Mouse (Mus musculus) forebrain, embryonic 16.5 days (tissue): ENCODE data around the gene Ctnnd1. TPM values are rescaled to one million over a fixed set of nuclear protein-coding genes. Genes with fewer than 3 reads are reported as not detected.
A peak's percentile ranks its signal among the peaks of the same experiment; 100 is the strongest.

Experiments used
- ATAC-seq: fragments of 200-750 bp; cut with Nextera tagmentation; 2 replicates; pipeline ENCODE4 v1.8.0; 2017; ENCODE audit warnings: mild to moderate bottlenecking, moderate library complexity
- H3K27ac ChIP-seq: fragments of 300-500 bp; sonication (generic); 2 replicates; pipeline ENCODE4 v1.5.1; 2014; ENCODE audit warnings: low read length, control low read depth
- H3K27me3 ChIP-seq: fragments of 300-500 bp; sonication (generic); replicated peaks from 2 replicates; pipeline ENCODE4 v1.6.1; 2014; ENCODE audit warnings: low read length; ENCODE audit not compliant: control insufficient read depth, insufficient read depth
- H3K36me3 ChIP-seq: fragments of 300-500 bp; sonication (generic); 2 replicates; pipeline ENCODE4 v1.6.1; 2014; ENCODE audit not compliant: control insufficient read depth, insufficient read depth
- H3K4me1 ChIP-seq: fragments of 300-500 bp; sonication (generic); replicated peaks from 2 replicates; pipeline ENCODE4 v1.6.1; 2014; ENCODE audit warnings: low read length; ENCODE audit not compliant: control insufficient read depth, insufficient read depth
- H3K4me2 ChIP-seq: fragments of 300-500 bp; sonication (generic); 2 replicates; pipeline ENCODE4 v1.6.1; 2014; ENCODE audit warnings: mild to moderate bottlenecking, low read length, control low read depth
- H3K4me3 ChIP-seq: fragments of 300-500 bp; sonication (generic); replicated peaks from 2 replicates; pipeline ENCODE4 v1.5.1; 2014; ENCODE audit warnings: mild to moderate bottlenecking, low read length, control low read depth
- H3K9ac ChIP-seq: fragments of 300-500 bp; sonication (generic); replicated peaks from 2 replicates; pipeline ENCODE4 v1.6.1; 2014; ENCODE audit warnings: low read depth, low read length, control low read depth
- H3K9me3 ChIP-seq: fragments of 300-500 bp; sonication (generic); 2 replicates; pipeline ENCODE4 v1.6.1; 2016; ENCODE audit warnings: low read length; ENCODE audit not compliant: control insufficient read depth
- WGBS: fragments of 180-500 bp; shearing (Covaris S2); extraction: QIAGEN DNeasy Blood & Tissue Kit; methylation state at CpG from one replicate; pipeline ENCODE4 v1.1.7; 2014; 5-methylcytosine and 5-hydroxymethylcytosine counted together
- polyA plus RNA-seq: library from polyadenylated mRNA; unstranded; fragments of >200 nt; fragmentation: Nextera tagmentation; extraction: Ambion mirVana; gene quantifications from 2 replicates; pipeline ENCODE4 v1.2.1, GENCODE M21; 2015

Gene Ctnnd1
- 41.7 and 45.6 TPM in 2 replicates for polyA plus RNA-seq

DNA sequence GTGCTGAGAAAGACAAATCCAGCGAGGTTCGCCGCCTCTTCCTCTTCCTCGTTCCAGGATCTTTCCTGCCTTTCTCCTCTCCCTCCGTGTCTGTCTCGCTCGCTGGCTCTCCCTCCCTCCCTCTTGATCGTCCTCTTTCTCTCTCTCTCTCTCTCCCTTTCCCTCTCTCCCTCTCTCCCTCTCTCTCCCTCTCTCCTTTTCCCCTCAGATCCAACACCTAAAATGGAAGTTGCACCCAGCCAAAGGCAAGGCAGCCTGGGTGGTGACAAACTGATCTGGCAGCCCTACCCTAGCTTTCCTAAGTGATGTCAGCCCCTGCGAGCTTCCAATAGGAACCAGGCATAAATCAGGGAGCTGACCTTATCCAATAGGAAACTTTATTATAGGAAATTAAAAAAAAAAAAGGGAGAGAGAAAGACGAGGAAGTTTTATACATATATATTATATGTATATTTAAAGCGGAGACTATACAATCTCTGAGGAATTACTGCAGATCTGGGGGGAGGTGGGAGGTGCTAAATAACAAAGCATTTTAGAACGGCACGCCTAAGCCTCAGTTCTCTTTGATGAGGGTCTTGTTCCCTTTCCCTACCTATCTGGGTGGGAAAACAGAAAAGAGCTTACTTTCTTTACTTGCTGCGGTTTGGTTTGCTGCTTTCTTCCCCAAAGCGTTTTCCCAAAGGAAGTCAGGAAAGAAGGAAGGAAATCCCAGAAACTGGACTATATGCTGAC lies at the start of gene Ctnnd1:
Gene Ctnnd1 (minus strand): TSS at position 302 of the 732 bp plus-strand sequence.
- Histone ChIP-seq H3K4me3 (peak within 1 kb of the TSS; percentile 76), H3K27me3 (no peaks in the 10 kb centered on the region), H3K9me3 (no peaks in the 10 kb centered on the region), H3K9ac (peak within 1 kb of the TSS; percentile 75), H3K27ac (peak within 1 kb of the TSS; percentile 96), H3K4me2 (peak within 1 kb of the TSS; percentile 77), H3K4me1 (peaks cover 11% of the 10 kb centered on the region), H3K36me3 (no peaks in the 10 kb centered on the region)
- ATAC-seq, result peak; percentile 100
- 0% methylated on average over 15 of the region's 15 CpGs for WGBS

DNA sequence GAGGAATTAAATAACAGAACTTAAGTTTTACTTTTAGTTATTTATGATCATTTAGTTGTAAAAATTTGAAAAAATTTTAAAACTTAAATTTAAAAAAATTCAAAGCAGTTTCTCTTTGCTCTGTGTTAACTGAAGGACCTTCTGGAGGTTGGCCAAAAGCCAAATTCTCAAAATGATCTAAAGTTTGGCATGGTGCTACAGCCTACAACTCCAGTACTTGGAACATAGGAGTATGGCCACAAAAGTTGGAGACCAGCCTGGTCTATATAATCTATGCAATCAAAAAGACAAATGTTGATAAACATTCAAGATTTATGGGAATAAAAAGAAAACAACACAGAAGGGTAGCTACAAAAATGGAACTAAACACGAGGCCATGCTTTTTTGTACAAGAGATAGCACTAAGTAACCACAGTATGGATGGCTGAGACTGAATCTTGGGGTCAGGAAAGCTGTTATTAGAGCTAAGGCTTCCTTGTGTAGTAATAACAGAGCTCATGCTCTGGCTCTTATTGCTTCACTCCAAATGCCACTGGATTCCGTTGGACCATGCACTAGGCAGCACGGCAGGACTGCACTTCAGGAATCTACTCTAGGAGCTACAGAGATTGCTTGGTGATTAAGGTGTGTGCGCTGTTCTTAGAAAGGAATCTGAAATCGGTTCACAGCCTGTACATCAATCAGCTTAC lies 44.6 kb upstream of the Ctnnd1 start:
- H3K9me3 ChIP-seq, result no peaks in the 10 kb centered on the region
- no peak overlapping the region for H3K27ac ChIP-seq
- no peak overlapping the region for H3K4me2 ChIP-seq
- WGBS, result 88% methylated on average over 5 of the region's 5 CpGs
- no peaks in the 10 kb centered on the region for H3K4me1 ChIP-seq
- H3K36me3 ChIP-seq, result peaks cover 24% of the 10 kb centered on the region
- no peaks in the 10 kb centered on the region for H3K27me3 ChIP-seq
- H3K4me3 ChIP-seq, result no peak overlapping the region
- H3K9ac ChIP-seq, result no peak overlapping the region
- ATAC-seq, result no peak

DNA sequence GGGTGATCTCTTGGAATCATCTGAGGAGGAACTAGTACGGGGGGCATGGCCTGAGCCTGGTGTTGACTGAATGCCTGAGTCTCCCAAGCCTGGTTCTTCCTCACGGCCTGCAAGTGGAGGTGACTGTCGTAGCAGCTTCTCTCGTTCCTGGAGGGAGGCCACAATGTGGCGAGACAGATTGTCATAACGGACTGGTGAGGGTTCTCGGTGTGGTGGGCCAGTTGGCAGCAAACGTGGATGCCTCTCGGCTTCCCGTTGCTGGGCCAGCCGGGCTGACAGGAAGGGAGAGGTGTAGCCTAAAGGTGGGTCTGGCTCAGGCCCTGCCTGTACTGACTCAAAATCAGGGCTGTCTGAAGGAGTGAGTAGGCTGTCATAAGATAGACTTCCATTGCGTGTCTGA lies 39.5 kb upstream of the Ctnnd1 start:
- H3K4me1 ChIP-seq, result no peaks in the 10 kb centered on the region
- no peaks in the 10 kb centered on the region for H3K9me3 ChIP-seq
- no peak overlapping the region for H3K27ac ChIP-seq
- H3K4me3 ChIP-seq, result no peak overlapping the region
- WGBS, result 86% methylated on average over 12 of the region's 12 CpGs
- H3K4me2 ChIP-seq, result no peak overlapping the region
- ATAC-seq, result no peak
- H3K9ac ChIP-seq, result no peak overlapping the region
- peaks cover 50% of the 10 kb centered on the region for H3K36me3 ChIP-seq
- no peaks in the 10 kb centered on the region for H3K27me3 ChIP-seq

DNA sequence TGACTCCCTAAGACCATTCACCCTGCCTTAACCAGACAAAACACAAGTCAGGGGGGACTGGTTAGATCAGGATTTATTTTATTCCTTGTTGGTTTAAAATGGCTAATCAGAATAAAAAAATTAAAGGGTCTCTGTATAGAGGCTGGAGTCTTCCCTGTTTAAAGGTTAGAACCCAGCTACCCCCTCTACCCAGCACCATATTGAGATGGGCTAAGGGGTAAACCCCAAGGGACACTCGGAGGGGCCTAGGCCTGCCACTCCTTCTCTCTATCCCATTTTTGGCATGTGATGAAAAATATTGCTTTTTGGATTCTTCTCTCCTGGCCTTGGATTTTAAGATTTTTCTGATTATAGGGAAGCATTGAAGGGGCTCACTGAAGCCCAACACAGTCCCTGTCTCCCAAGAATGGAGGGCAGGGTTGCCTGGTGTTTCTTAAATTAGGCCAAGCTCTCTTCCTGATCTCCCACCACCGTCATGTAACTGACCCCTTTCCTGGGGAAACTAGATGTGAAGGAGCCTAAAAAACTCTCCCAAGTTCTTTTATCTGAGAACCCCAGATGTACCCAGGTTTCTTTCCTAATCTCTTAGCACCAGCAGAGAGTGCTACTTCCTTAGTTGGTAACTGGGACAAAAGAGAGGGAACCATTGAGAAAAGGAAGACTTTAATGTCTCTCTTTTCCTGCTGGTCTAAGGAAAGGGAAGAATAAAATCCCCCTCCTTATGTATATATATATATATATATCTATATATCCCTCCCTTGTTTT lies 37.7 kb upstream of the Ctnnd1 start:
- Histone ChIP-seq H3K36me3 (peaks cover 46% of the 10 kb centered on the region), H3K27me3 (no peaks in the 10 kb centered on the region), H3K4me3 (no peak overlapping the region), H3K9me3 (no peaks in the 10 kb centered on the region), H3K9ac (no peak overlapping the region), H3K27ac (no peak overlapping the region), H3K4me2 (no peak overlapping the region), H3K4me1 (no peaks in the 10 kb centered on the region)
- no peak for ATAC-seq
- WGBS, result 89% methylated on average over 2 of the region's 2 CpGs

DNA sequence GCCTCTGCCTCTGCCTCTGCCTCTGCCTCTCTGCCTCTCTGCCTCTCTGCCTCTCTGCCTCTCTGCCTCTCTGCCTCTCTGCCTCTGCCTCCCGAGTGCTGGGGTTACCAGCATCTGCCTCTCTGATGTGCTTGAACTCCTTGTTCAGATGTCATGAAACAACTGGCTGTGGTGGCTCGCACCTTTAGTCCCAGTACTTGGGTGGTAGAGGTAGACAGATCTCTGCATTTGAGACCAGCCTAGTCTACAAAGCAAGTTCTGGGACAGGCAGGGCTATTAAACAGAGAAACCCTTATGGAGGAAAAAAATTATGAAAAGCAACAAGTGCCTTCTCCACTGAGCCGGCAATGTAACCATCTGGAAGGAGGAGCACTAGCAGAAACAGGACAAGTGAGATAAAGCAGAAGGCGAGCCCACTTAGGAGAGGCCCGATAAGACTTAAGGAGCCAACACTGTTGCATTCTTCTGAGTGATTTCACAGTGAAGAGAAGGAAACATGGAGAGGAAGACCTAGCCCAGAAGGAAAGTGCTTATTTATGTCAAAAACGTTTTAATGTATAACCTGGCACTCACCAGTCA lies 32.1 kb upstream of the Ctnnd1 start:
- Histone ChIP-seq H3K36me3 (peaks cover 24% of the 10 kb centered on the region), H3K4me3 (no peak overlapping the region), H3K27ac (no peak overlapping the region), H3K9ac (no peak overlapping the region), H3K4me1 (peaks cover 9% of the 10 kb centered on the region), H3K4me2 (no peak overlapping the region), H3K27me3 (no peaks in the 10 kb centered on the region), H3K9me3 (no peaks in the 10 kb centered on the region)
- WGBS, result 85% methylated on average over 6 of the region's 6 CpGs
- no peak for ATAC-seq

DNA sequence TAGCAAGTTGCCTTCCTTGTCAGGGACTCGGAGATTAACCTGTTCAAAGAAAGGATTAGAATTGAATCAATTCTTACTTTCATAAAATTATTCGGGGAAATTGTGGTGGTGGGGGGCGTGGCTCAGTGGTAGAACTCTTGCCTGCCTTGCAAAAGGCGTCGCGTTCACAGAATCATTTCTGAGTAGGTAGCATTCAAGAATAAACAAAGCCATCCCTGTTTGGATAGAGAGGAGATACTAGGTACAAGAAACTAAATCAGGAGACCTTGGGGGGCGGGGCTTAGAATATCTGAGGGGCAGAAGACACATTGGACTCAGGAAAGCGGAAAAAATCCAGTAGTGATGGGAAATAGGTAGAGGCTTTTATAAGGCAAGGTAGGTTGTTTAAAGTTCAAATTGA lies 28.5 kb upstream of the Ctnnd1 start, which contains the start of gene Tmx2:
Gene Tmx2 (minus strand): TSS at position 125 of the 400 bp plus-strand sequence.
- 19% methylated on average over 8 of the region's 8 CpGs for WGBS
- H3K4me1 ChIP-seq, result peaks cover 19% of the 10 kb centered on the region
- H3K27ac ChIP-seq, result 0 out of 2 replicates have a peak within 1 kb of the TSS, but pooled peaks have one; percentile 21

DNA sequence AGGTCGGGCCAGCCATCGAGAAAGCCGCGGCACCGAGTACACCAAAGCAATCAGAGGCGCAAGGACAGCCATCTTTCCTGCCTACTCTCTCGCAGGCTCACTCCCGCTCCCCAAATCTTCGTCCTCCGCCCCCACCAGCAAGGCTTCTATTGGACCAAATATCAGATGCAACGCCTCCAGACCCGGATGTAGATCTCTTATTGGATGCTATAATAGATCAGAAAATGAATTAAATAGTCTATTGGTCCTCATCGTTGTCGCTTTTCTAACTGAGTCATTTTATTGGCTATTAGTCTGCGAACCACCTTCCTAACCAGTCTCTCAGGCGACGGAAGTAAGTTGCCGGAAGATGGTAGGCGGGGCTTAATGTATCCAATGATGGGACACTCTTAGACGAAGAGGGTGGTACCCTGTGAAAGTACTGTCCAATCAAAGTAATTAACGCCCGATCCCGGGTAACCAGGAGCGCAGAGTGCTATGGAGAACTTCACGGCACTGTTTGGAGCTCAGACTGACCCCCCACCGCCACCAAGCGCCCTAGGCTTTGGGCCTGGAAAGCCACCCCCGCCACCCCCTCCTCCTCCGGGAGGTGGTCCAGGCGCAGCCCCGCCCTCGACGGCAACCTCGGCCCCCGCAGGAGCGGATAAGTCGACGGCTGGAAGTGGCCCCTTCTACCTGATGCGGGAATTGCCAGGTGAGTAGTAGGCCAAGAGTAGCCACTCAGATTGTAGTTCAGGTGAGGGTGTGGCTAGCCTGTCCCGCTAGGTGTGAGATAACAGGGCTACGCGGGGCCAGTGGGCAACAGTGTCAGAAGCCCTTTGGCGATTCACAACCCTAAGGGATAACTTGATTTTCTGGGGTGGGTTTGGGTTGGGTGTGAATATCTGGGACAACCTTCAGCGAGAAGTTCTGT lies 27.7 kb upstream of the Ctnnd1 start, which contains the start of the genes Gm28635 and Med19:
Gene Gm28635 (minus strand): TSS at position 74 of the 913 bp plus-strand sequence.
Gene Med19 (plus strand): TSS at position 435 of the 913 bp plus-strand sequence.
- Histone ChIP-seq H3K27me3 (no peaks in the 10 kb centered on the region), H3K4me3 (peak within 1 kb of the TSS; percentile 95)
- WGBS, result under 1% methylated on average over 44 of the region's 44 CpGs

More for the DNA sequence above, 28.5 kb upstream of the Ctnnd1 start, which contains the start of gene Tmx2:
- peaks cover 8% of the 10 kb centered on the region for H3K36me3 ChIP-seq
- no peaks in the 10 kb centered on the region for H3K27me3 ChIP-seq
- peak within 1 kb of the TSS; percentile 95 for H3K4me3 ChIP-seq
- peak within 1 kb of the TSS; percentile 86 for H3K4me2 ChIP-seq
- ATAC-seq, result no peak
- peak within 1 kb of the TSS; percentile 78 for H3K9ac ChIP-seq
- no peaks in the 10 kb centered on the region for H3K9me3 ChIP-seq

DNA sequence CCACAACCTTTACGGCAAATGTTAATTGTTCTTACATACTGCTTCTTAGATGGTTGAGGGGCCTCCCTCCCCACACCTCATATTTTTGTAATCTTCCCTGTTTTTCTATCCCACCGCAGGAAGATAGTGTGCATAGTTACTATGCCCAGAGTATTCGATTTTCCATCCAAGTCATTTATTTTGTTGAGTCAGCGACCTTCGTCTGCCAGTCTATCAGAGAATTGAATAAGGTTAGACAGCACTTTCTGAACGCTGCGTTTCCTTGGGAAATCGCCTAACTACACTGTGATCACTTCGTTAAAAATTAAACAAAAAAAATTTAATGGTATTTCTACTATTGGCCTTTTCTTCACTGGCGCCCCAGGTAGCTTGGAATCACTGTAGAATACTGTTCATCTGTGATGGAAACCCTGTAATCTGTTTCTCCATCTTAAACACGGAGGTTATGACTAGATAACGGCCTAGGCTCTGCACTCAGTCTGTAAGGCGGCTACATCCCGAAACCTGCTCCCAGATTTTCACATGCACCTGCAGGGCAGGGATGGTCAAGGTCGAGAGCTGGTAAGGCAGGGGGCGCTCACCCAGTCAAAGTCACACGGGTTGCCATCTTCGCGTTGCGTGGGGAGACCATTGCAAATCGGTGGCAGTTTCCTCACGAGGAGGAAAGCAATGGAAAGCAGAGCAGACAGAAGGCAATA lies 26.9 kb upstream of the Ctnnd1 start:
- WGBS, result 9% methylated on average over 22 of the region's 22 CpGs
- Histone ChIP-seq H3K9me3 (no peaks in the 10 kb centered on the region), H3K27me3 (no peaks in the 10 kb centered on the region), H3K9ac (peak overlapping the region; percentile 58), H3K36me3 (peaks cover 18% of the 10 kb centered on the region), H3K4me2 (peak overlapping the region; percentile 62), H3K27ac (peak overlapping the region; percentile 64), H3K4me1 (peaks cover 19% of the 10 kb centered on the region), H3K4me3 (peak overlapping the region; percentile 60)
- ATAC-seq, result peak; percentile 30

More for the DNA sequence above, 27.7 kb upstream of the Ctnnd1 start, which contains the start of the genes Gm28635 and Med19:
- peak; percentile 99 for ATAC-seq
- H3K9me3 ChIP-seq, result no peaks in the 10 kb centered on the region
- peak within 1 kb of the TSS; percentile 78 for H3K9ac ChIP-seq
- H3K36me3 ChIP-seq, result peaks cover 11% of the 10 kb centered on the region
- H3K4me1 ChIP-seq, result peaks cover 19% of the 10 kb centered on the region
- H3K27ac ChIP-seq, result peak within 1 kb of the TSS; percentile 64
- peak within 1 kb of the TSS; percentile 86 for H3K4me2 ChIP-seq
